Mouse (Mus musculus) C2C12 (cell line): Measurements from ENCODE around the gene Slc38a6. TPM values are rescaled to one million over a fixed set of nuclear protein-coding genes. Genes with fewer than 3 reads are reported as not detected.

ENCODE experiments used
- H3K27me3 ChIP-seq: one replicate; pipeline ENCODE4 v1.6.1; 2011; ENCODE audit not compliant: control insufficient read depth, insufficient read depth, insufficient read length
- H3K36me3 ChIP-seq: one replicate; pipeline ENCODE4 v1.6.1; 2011; ENCODE audit not compliant: control insufficient read depth, insufficient read depth
- H3K4me3 ChIP-seq: one replicate; pipeline ENCODE4 v1.5.1; 2011; ENCODE audit warnings: mild to moderate bottlenecking, control low read depth; ENCODE audit not compliant: poor library complexity, insufficient read depth, severe bottlenecking
- H3K79me2 ChIP-seq: one replicate; pipeline ENCODE4 v1.6.1; 2011; ENCODE audit not compliant: control insufficient read depth, insufficient read depth
- H3K79me3 ChIP-seq: one replicate; pipeline ENCODE4 v1.6.1; 2011; ENCODE audit warnings: low read depth, control low read depth
- H3ac ChIP-seq: one replicate; pipeline ENCODE3; 2011; ENCODE audit warnings: low read depth; ENCODE audit not compliant: control insufficient read depth, insufficient read length
- CEBPB ChIP-seq: IDR thresholded peaks from one replicate; pipeline ENCODE4 v1.6.1; 2011; ENCODE audit warnings: low read depth, mild to moderate bottlenecking, control low read depth, moderate library complexity
- CTCF ChIP-seq: IDR thresholded peaks from one replicate; pipeline ENCODE4 v1.5.1; 2011; ENCODE audit not compliant: control insufficient read depth, insufficient read depth, insufficient read length
- FOSL1 ChIP-seq: IDR thresholded peaks from one replicate; pipeline ENCODE4 v1.8.0; 2011; ENCODE audit warnings: mild to moderate bottlenecking, low read length; ENCODE audit not compliant: poor library complexity, insufficient read depth, severe bottlenecking
- MAX ChIP-seq: IDR thresholded peaks from one replicate; pipeline ENCODE4 v1.6.1; 2011; ENCODE audit warnings: mild to moderate bottlenecking, control low read depth
- MYOD1 ChIP-seq: IDR thresholded peaks from one replicate; pipeline ENCODE4 v1.6.1; 2011; ENCODE audit warnings: low read depth; ENCODE audit not compliant: control insufficient read depth, insufficient read length
- MYOG ChIP-seq: IDR thresholded peaks from one replicate; pipeline ENCODE4 v1.6.1; 2011; ENCODE audit not compliant: control insufficient read depth, insufficient read length; ENCODE audit errors: extremely low read depth
- USF1 ChIP-seq: IDR thresholded peaks from one replicate; pipeline ENCODE4 v1.6.1; 2011; ENCODE audit warnings: low read depth, mild to moderate bottlenecking, control low read depth, moderate library complexity
- polyA plus RNA-seq: library from polyadenylated mRNA; unstranded; fragments of >200 nt; fragmentation: generic; extraction: Trizol; gene quantifications from one replicate; pipeline ENCODE4 v1.2.1, GENCODE M21; 2012; ENCODE audit warnings: missing spikeins

The Slc38a6 gene
- polyA plus RNA-seq, 1 experiment = 13.1 TPM

DNA sequence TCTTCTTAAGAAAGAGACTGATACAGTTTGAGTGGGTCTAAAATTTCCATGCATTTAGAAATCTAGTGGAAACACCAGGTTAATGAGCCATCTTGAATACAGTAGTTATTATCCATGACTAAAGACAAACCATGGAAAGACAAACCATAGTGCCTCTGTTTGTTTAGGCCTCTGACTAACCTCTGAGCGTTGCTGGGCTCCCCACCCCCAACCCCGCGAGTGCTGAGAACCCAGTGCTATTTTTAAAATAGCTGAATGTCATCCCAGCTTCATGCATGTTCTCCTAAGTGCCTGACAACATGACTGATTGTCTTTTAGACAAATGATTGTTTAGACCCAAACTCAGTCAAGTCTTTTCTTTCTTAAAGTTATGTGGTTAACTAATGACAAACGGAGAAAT lies 39.0 kb downstream of the Slc38a6 start:
- Histone ChIP-seq H3K79me2 (no peaks in the 10 kb centered on the region), H3K4me3 (no peak overlapping the region), H3K36me3 (peaks cover 26% of the 10 kb centered on the region), H3K79me3 (no peaks in the 10 kb centered on the region), H3ac (no peak overlapping the region), H3K27me3 (no peaks in the 10 kb centered on the region)
- no peak for TF ChIP-seq MYOG
- TF ChIP-seq CTCF = no peak
- no peak for TF ChIP-seq MAX
- no peak for TF ChIP-seq USF1
- TF ChIP-seq CEBPB = no peak
- no peak for TF ChIP-seq FOSL1
- no peak for TF ChIP-seq MYOD1

DNA sequence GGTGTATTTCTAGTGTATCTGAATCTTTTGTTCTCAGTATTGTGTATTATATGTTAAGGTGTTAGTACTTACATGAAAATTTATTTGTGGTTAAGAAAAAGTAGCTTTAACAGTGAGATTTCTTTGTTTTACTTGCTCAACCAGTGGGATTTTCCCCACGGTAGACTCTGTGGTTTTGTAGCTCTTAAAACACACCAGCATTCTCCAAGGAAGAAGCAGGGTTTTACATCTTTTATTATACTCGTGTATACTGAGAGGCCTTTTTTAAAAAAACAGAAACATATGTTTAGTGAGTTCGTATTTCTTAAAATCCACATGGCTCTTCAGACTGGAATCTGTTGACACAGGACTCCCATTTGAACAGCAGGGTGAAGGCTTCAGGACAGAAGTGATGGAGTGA lies 40.8 kb downstream of the Slc38a6 start:
- H3ac ChIP-seq = no peak overlapping the region
- TF ChIP-seq MYOD1 = no peak
- H3K36me3 ChIP-seq = peaks cover 34% of the 10 kb centered on the region
- H3K27me3 ChIP-seq = no peaks in the 10 kb centered on the region
- no peaks in the 10 kb centered on the region for H3K79me2 ChIP-seq
- H3K4me3 ChIP-seq = no peak overlapping the region
- H3K79me3 ChIP-seq = no peaks in the 10 kb centered on the region

- no peak overlapping the region for H3ac ChIP-seq
- TF ChIP-seq CEBPB (no peak), CTCF (no peak), USF1 (no peak), FOSL1 (no peak), MAX (no peak), MYOD1 (no peak), MYOG (no peak)
- no peak overlapping the region for H3K4me3 ChIP-seq
- no peaks in the 10 kb centered on the region for H3K79me3 ChIP-seq
- no peaks in the 10 kb centered on the region for H3K79me2 ChIP-seq
- no peaks in the 10 kb centered on the region for H3K27me3 ChIP-seq
- H3K36me3 ChIP-seq = peaks cover 40% of the 10 kb centered on the region
These were observed 42.0 kb downstream of the Slc38a6 start for GRCm38 (mm10) chr12:73328448-73329167.

DNA sequence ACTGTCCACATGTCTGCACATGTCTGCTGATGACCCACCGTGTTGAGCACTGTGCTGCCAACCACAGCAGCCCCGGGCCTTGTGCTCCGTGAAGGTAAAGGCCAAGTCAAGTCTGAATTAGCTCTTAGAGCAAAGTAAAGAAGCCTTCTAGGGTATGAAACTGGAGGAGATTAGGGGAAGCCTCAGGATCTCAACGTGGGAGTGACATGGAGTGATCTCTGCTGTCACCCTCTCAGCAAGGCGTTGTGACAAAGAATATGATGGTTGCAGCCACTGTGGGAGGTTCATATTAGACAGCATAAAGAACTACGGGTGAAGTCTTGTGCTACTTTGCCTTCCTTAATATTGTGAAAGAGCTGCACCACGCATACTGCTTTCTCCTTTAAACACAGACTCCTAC lies 43.7 kb downstream of the Slc38a6 start:
- H3ac ChIP-seq = no peak overlapping the region
- H3K36me3 ChIP-seq = peaks cover 52% of the 10 kb centered on the region
- TF ChIP-seq MAX (no peak), MYOD1 (no peak), CTCF (no peak), USF1 (no peak), CEBPB (no peak), MYOG (no peak), FOSL1 (no peak)
- H3K4me3 ChIP-seq = no peak overlapping the region
- no peaks in the 10 kb centered on the region for H3K79me3 ChIP-seq
- H3K79me2 ChIP-seq = no peaks in the 10 kb centered on the region
- no peaks in the 10 kb centered on the region for H3K27me3 ChIP-seq

- no peak for TF ChIP-seq USF1
- no peak for TF ChIP-seq MAX
- TF ChIP-seq MYOD1 = no peak
- no peak for TF ChIP-seq CTCF
- TF ChIP-seq FOSL1 = no peak
- TF ChIP-seq MYOG = no peak
- no peak for TF ChIP-seq CEBPB
- H3K36me3 ChIP-seq = peaks cover 47% of the 10 kb centered on the region
- H3K79me3 ChIP-seq = no peaks in the 10 kb centered on the region
These were observed 46.1 kb downstream of the Slc38a6 start for GRCm38 (mm10) chr12:73332701-73333100.

DNA sequence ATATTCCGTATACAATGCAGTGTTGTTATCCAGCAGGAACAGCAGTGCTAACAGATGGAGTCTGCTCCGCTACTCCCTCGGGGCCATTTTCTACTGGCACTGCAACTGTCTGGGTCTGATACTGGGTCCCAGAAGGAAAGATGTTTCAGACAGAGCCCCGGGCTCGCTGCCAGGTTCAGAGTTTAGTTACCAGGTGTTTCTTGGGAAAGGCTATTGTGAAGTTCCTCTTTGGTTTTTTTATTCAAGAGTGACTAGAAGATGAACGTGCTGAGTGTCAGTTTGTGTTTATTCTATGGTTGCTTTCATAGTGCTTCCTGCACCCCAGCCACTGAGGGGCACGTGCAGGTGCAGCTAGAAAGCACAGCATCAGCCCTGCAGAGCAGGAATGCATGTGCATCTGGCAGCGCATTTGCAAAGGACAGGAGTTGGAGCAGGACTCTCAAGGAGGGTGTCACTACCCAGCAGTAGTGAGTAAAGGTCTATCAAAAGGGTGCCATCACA lies 47.5 kb downstream of the Slc38a6 start:
- Histone ChIP-seq H3K27me3 (no peaks in the 10 kb centered on the region), H3K79me3 (no peaks in the 10 kb centered on the region), H3K4me3 (no peak overlapping the region), H3ac (no peak overlapping the region), H3K79me2 (no peaks in the 10 kb centered on the region), H3K36me3 (peaks cover 49% of the 10 kb centered on the region)
- TF ChIP-seq MYOD1 (no peak), CTCF (no peak), CEBPB (no peak), MAX (no peak), MYOG (no peak), FOSL1 (no peak), USF1 (no peak)

More at GRCm38 (mm10) chr12:73332701-73333100, 46.1 kb downstream of the Slc38a6 start:
- Histone ChIP-seq H3ac (no peak overlapping the region), H3K4me3 (no peak overlapping the region), H3K27me3 (no peaks in the 10 kb centered on the region), H3K79me2 (no peaks in the 10 kb centered on the region)
